7 mouse cellular contexts compared by ENCODE assay signal in the genomic region with DNA sequence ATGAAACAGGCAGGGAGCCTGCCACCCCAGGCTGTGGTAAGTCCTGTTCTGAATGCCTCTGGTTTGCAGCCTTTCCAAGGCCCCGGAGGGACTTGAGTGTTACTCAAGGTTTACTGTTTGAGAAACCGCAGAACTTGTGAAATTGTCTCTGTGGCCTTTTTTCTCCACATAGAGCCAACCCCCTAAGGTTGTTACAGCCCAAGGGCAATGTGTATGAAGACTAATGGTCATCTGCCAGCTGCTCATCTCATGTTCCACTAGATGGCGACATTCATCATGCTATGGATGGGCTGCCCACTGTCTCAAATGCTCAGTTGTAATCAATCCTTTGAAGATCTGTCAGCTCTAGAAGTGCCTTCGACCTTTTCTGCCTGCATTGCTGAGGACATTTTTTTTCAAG. TPM values are rescaled to one million over a fixed set of nuclear protein-coding genes. Genes with fewer than 3 reads are reported as not detected.
DNase-seq lines count a peak whose midpoint lies in the region; ATAC-seq and TF ChIP-seq lines count a peak whose summit lies in the region.

No protein-coding gene starts in this region.

- TF ChIP-seq CTCF in layer of hippocampus, adult 2 months (conservative IDR thresholded peaks at IDR 0.05), result peak; percentile 73

- no peak overlapping the region for H3K27ac ChIP-seq in layer of hippocampus, adult 2 months

- no peak for ATAC-seq in activated CD4-positive, CD25-positive, alpha-beta regulatory T cell, adult 4 months

- no peak overlapping the region for H3K4me3 ChIP-seq in layer of hippocampus, adult 2 months

- no peak for DNase-seq in layer of hippocampus, adult 2 months (ENCODE audit: low spot score in 2 of 2)
- no peak for DNase-seq in layer of hippocampus, adult 8-10 months (ENCODE audit: low spot score in 2 of 2)
- DNase-seq in ES-CJ7 (ENCODE audit: low read depth, low spot score) (peak; percentile 76), adipocyte (ENCODE audit: low spot score) (peak; percentile 6)
- peak; percentile 23 for DNase-seq in heart, postnatal 4 days
- peak; percentile 42 for DNase-seq in lung, postnatal 36 days

RNA-seq across cellular contexts. Expression of a gene that starts 32.8 kb away (rescaled TPM):
- not detected for total RNA-seq in layer of hippocampus, adult 2 months (2021)
- not detected for total RNA-seq in layer of hippocampus, adult 8-10 months (2022)
- total RNA-seq in heart, postnatal 4 days (2021), result not detected
- not detected for polyA plus RNA-seq in activated CD4-positive, CD25-positive, alpha-beta regulatory T cell, adult 4 months (2017; shearing (Covaris generic))

RNA-seq across cellular contexts. Expression of a gene that starts 40.4 kb away (rescaled TPM):
- not detected for total RNA-seq in layer of hippocampus, adult 2 months (2021)
- not detected for total RNA-seq in layer of hippocampus, adult 8-10 months (2022)
- not detected for total RNA-seq in heart, postnatal 4 days (2021)
- not detected for polyA plus RNA-seq in activated CD4-positive, CD25-positive, alpha-beta regulatory T cell, adult 4 months (2017; shearing (Covaris generic))

Comparison
In these comparisons a context has a peak if more than half of its experiments do, and no peak if none do; other contexts are left out.
1. DNase-seq: peak in ES-CJ7 (single experiment), adipocyte (single experiment), heart, postnatal 4 days (single experiment) and lung, postnatal 36 days (single experiment); none in layer of hippocampus, adult 2 months (0 of 2) and layer of hippocampus, adult 8-10 months (0 of 2).